Mouse (Mus musculus): ENCODE measurements around the gene Hoxc4. TPM values are rescaled to one million over a fixed set of nuclear protein-coding genes. Genes with fewer than 3 reads are reported as not detected.

Hoxc4 gene
- polyA plus RNA-seq, 1 experiment from 2014 or later: 0.11 TPM

- Histone ChIP-seq H3K9me3 (no peaks in the 10 kb centered on the region), H3K4me3 (replicated peaks) (no peak overlapping the region), H3K9ac (replicated peaks) (no peak overlapping the region), H3K27me3 (peaks cover 97% of the 10 kb centered on the region), H3K27ac (no peak overlapping the region), H3K4me1 (replicated peaks) (no peaks in the 10 kb centered on the region), H3K4me2 (replicated peaks) (no peak overlapping the region), H3K36me3 (no peaks in the 10 kb centered on the region)
- 3% methylated on average over 11 of the region's 11 CpGs for WGBS
- ATAC-seq: no peak
Observed at GRCm38 (mm10) chr15:103060021-103060340, 41.2 kb downstream of the Hoxc4 start.

- Histone ChIP-seq H3K27ac (no peak overlapping the region), H3K9ac (replicated peaks) (no peak overlapping the region), H3K4me3 (replicated peaks) (no peak overlapping the region), H3K27me3 (peaks cover 97% of the 10 kb centered on the region), H3K9me3 (no peaks in the 10 kb centered on the region), H3K4me1 (replicated peaks) (no peaks in the 10 kb centered on the region), H3K36me3 (no peaks in the 10 kb centered on the region), H3K4me2 (replicated peaks) (no peak overlapping the region)
- ATAC-seq: no peak
- WGBS: 1% methylated on average over 36 of the region's 36 CpGs
Observed at GRCm38 (mm10) chr15:103060341-103061130, 41.8 kb downstream of the Hoxc4 start.

DNA sequence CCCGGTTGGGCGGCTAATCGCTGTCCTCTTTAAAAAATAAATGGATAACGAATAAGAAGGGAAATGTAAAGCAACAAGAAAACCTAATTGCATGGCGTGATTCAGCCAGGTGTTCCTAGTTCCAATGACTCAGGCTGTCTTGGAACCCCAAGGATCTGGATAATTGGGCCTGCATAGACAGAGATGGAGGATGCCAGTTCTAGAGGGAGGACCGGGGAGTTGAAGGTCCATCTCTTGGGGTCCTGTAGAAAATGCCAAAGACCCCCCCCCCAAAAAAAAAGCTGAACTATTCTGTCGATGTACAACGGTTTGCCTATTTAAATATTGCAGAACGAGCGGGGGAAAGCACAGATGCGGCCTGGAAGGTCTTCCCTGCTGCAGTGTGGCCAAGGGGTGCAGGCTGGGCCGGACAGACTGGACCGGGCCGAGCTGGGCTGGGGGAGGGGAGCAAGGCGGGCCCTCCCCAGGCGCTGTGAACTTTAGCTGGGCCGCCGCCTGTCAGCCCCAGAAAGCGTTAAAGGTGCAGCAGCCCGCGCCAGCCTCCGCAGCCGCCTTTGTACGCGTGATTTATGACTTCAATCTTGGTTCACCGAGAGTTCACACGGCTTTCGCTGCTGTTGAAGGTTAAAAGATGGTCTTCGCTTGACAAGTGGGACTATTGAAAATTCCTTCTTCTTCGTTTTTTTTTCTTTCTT, 42.5 kb downstream of the Hoxc4 start:
- ATAC-seq: no peak
- H3K36me3 ChIP-seq: no peaks in the 10 kb centered on the region
- no peaks in the 10 kb centered on the region for H3K4me1 ChIP-seq (replicated peaks)
- WGBS: 2% methylated on average over 30 of the region's 30 CpGs
- no peak overlapping the region for H3K4me2 ChIP-seq (replicated peaks)
- H3K9me3 ChIP-seq: no peaks in the 10 kb centered on the region
- H3K9ac ChIP-seq (replicated peaks): no peak overlapping the region
- no peak overlapping the region for H3K4me3 ChIP-seq (replicated peaks)
- H3K27me3 ChIP-seq: peaks cover 97% of the 10 kb centered on the region
- no peak overlapping the region for H3K27ac ChIP-seq

DNA sequence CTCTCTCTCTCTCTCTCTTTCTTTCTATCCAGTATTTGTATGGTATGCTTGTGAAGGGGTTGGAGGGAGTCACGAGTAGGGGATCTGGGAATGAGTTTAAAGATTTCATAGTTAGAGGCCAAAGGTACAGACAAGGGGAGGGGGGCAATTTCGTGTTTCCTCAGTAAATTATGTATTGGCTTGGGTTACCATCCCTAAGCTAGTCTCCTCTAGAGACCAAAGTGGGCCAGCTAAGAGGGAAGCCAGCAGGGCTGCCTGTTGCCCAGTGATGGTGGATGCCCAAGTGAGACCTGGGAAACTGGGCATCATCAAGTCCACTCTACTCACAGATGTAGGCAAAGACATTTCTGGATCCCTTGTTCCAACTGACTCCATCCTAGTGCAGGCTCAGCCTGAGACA, 43.3 kb downstream of the Hoxc4 start:
- Histone ChIP-seq H3K9me3 (no peaks in the 10 kb centered on the region), H3K4me2 (replicated peaks) (no peak overlapping the region), H3K4me3 (replicated peaks) (no peak overlapping the region), H3K36me3 (no peaks in the 10 kb centered on the region), H3K27ac (no peak overlapping the region), H3K4me1 (replicated peaks) (no peaks in the 10 kb centered on the region), H3K27me3 (peaks cover 97% of the 10 kb centered on the region), H3K9ac (replicated peaks) (no peak overlapping the region)
- ATAC-seq: no peak
- 12% methylated on average over 2 of the region's 2 CpGs for WGBS

- no peak for ATAC-seq
- Histone ChIP-seq H3K9ac (replicated peaks) (no peak overlapping the region), H3K36me3 (no peaks in the 10 kb centered on the region), H3K4me3 (replicated peaks) (no peak overlapping the region), H3K27ac (no peak overlapping the region), H3K27me3 (peaks cover 100% of the 10 kb centered on the region), H3K4me1 (replicated peaks) (peaks cover 6% of the 10 kb centered on the region), H3K4me2 (replicated peaks) (no peak overlapping the region), H3K9me3 (no peaks in the 10 kb centered on the region)
- 46% methylated on average over 7 of the region's 7 CpGs for WGBS
Observed at GRCm38 (mm10) chr15:103065642-103066041, 46.9 kb downstream of the Hoxc4 start.

DNA sequence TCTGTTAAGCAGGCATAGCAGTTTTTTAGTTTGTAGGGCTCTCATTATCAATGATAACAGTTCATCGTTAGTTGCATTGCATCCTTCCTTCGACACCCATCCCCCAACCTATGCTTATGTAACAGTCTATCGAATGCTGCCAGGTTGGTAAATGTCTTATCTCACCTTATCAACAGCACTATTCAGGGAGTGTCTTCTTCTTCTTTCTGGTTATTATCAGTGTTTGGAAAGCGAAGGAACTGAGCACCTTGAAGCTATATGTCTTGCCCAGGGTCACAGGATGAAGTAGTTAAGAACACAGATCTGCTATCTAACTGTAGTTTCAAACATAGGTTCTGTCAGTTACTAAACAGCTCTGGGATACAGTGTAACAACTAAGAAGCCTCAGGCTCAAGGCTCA, 49.0 kb downstream of the Hoxc4 start:
- Histone ChIP-seq H3K4me3 (replicated peaks) (no peak overlapping the region), H3K9ac (replicated peaks) (no peak overlapping the region), H3K4me1 (replicated peaks) (peaks cover 6% of the 10 kb centered on the region), H3K36me3 (no peaks in the 10 kb centered on the region), H3K9me3 (no peaks in the 10 kb centered on the region), H3K4me2 (replicated peaks) (no peak overlapping the region), H3K27ac (no peak overlapping the region), H3K27me3 (peaks cover 98% of the 10 kb centered on the region)
- no peak for ATAC-seq
- WGBS: 78% methylated on average over 4 of the region's 4 CpGs

- Histone ChIP-seq H3K27ac (no peak overlapping the region), H3K4me3 (replicated peaks) (no peak overlapping the region), H3K4me2 (replicated peaks) (peak overlapping the region; percentile 12; the same call in 1 of the 2 replicates), H3K36me3 (no peaks in the 10 kb centered on the region), H3K9ac (replicated peaks) (no peak overlapping the region), H3K9me3 (no peaks in the 10 kb centered on the region), H3K27me3 (peaks cover 89% of the 10 kb centered on the region), H3K4me1 (replicated peaks) (peaks cover 6% of the 10 kb centered on the region)
- no peak for ATAC-seq
- 2% methylated on average over 18 of the region's 18 CpGs for WGBS
Observed at GRCm38 (mm10) chr15:103069173-103069572, 50.4 kb downstream of the Hoxc4 start.

- Histone ChIP-seq H3K4me2 (replicated peaks) (no peak overlapping the region), H3K27ac (no peak overlapping the region), H3K4me1 (replicated peaks) (peaks cover 6% of the 10 kb centered on the region), H3K27me3 (peaks cover 86% of the 10 kb centered on the region), H3K9me3 (no peaks in the 10 kb centered on the region), H3K9ac (replicated peaks) (no peak overlapping the region), H3K4me3 (replicated peaks) (no peak overlapping the region), H3K36me3 (no peaks in the 10 kb centered on the region)
- ATAC-seq: no peak
- 65% methylated on average over 5 of the region's 5 CpGs for WGBS
Observed at GRCm38 (mm10) chr15:103071266-103071665, 52.5 kb downstream of the Hoxc4 start.

- Histone ChIP-seq H3K4me2 (replicated peaks) (no peak overlapping the region), H3K36me3 (no peaks in the 10 kb centered on the region), H3K27me3 (peaks cover 62% of the 10 kb centered on the region), H3K4me1 (replicated peaks) (no peaks in the 10 kb centered on the region), H3K4me3 (replicated peaks) (no peak overlapping the region), H3K9ac (replicated peaks) (no peak overlapping the region), H3K9me3 (no peaks in the 10 kb centered on the region), H3K27ac (no peak overlapping the region)
- no peak for ATAC-seq
- WGBS: 54% methylated on average over 11 of the region's 11 CpGs
Observed at GRCm38 (mm10) chr15:103074663-103075415, 56.1 kb downstream of the Hoxc4 start.

- Histone ChIP-seq H3K36me3 (no peaks in the 10 kb centered on the region), H3K27ac (no peak overlapping the region), H3K9ac (replicated peaks) (no peak overlapping the region), H3K9me3 (no peaks in the 10 kb centered on the region), H3K4me2 (replicated peaks) (no peak overlapping the region), H3K4me1 (replicated peaks) (no peaks in the 10 kb centered on the region), H3K4me3 (replicated peaks) (no peak overlapping the region), H3K27me3 (peaks cover 65% of the 10 kb centered on the region)
- no peak for ATAC-seq
- WGBS: 80% methylated on average over 2 of the region's 2 CpGs
Observed at GRCm38 (mm10) chr15:103077673-103078072, 58.9 kb downstream of the Hoxc4 start.

GRCm38 (mm10) chr15:103082622-103083021, 63.9 kb downstream of the Hoxc4 start:
- Histone ChIP-seq H3K4me2 (replicated peaks) (no peak overlapping the region), H3K27me3 (peaks cover 81% of the 10 kb centered on the region), H3K9ac (replicated peaks) (no peak overlapping the region), H3K4me3 (replicated peaks) (no peak overlapping the region), H3K36me3 (no peaks in the 10 kb centered on the region), H3K4me1 (replicated peaks) (peaks cover 20% of the 10 kb centered on the region), H3K27ac (no peak overlapping the region), H3K9me3 (no peaks in the 10 kb centered on the region)
- WGBS: 54% methylated on average over 4 of the region's 4 CpGs
- no peak for ATAC-seq

DNA sequence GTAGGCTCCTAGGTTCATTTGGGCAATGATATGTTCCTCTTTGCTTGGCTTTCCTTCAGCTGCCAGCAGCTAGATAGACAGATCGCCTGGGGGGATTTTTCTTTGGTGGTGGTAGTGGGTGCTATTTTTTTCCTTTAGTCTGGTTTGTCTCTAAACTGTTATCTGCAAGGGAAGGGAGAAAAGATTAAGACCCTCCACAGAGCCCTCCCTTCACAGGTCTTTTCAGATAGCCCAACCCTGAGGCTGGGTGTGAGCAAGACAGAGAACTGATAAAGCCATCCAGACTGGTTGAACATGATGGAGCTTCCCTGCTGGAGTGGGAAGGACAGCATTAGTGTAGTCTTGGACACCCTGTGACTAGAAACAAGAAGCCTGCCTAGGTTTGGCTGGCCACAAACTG, 64.9 kb downstream of the Hoxc4 start:
- no peak overlapping the region for H3K4me2 ChIP-seq (replicated peaks)
- WGBS: 77% methylated on average over 1 of the region's 1 CpGs
- no peak overlapping the region for H3K4me3 ChIP-seq (replicated peaks)
- H3K9me3 ChIP-seq: no peaks in the 10 kb centered on the region
- peaks cover 20% of the 10 kb centered on the region for H3K4me1 ChIP-seq (replicated peaks)
- no peak for ATAC-seq
- H3K27ac ChIP-seq: no peak overlapping the region
- no peak overlapping the region for H3K9ac ChIP-seq (replicated peaks)
- no peaks in the 10 kb centered on the region for H3K36me3 ChIP-seq
- peaks cover 91% of the 10 kb centered on the region for H3K27me3 ChIP-seq
